Mouse (Mus musculus) cortical plate, adult 2 months (tissue): Measurements from ENCODE around the gene Poll.

ENCODE experiments used
- CTCF ChIP-seq: fragments of 200-500 bp; IDR thresholded peaks from 2 replicates; pipeline ENCODE4 v1.5.1; 2011; ENCODE audit warnings: mild to moderate bottlenecking, control low read depth, low read length; ENCODE audit not compliant: insufficient read depth; ENCODE audit errors: extremely low read depth
- POLR2A ChIP-seq: fragments of 200-500 bp; IDR thresholded peaks from 2 replicates; pipeline ENCODE4 v1.6.1; 2011; ENCODE audit warnings: mild to moderate bottlenecking, low read length, control low read depth; ENCODE audit not compliant: insufficient read depth; ENCODE audit errors: extremely low read depth

GRCm38 (mm10) chr19:45505446-45505845, 54.9 kb downstream of the Poll start:
- TF ChIP-seq CTCF (no peak), POLR2A (no peak)
